Mouse (Mus musculus): Measurements from ENCODE around the gene Hivep3. TPM values are rescaled to one million over a fixed set of nuclear protein-coding genes. Genes with fewer than 3 reads are reported as not detected.

The Hivep3 gene
- polyA plus RNA-seq, 2 experiments, result 3.8 to 5.1 TPM

DNA sequence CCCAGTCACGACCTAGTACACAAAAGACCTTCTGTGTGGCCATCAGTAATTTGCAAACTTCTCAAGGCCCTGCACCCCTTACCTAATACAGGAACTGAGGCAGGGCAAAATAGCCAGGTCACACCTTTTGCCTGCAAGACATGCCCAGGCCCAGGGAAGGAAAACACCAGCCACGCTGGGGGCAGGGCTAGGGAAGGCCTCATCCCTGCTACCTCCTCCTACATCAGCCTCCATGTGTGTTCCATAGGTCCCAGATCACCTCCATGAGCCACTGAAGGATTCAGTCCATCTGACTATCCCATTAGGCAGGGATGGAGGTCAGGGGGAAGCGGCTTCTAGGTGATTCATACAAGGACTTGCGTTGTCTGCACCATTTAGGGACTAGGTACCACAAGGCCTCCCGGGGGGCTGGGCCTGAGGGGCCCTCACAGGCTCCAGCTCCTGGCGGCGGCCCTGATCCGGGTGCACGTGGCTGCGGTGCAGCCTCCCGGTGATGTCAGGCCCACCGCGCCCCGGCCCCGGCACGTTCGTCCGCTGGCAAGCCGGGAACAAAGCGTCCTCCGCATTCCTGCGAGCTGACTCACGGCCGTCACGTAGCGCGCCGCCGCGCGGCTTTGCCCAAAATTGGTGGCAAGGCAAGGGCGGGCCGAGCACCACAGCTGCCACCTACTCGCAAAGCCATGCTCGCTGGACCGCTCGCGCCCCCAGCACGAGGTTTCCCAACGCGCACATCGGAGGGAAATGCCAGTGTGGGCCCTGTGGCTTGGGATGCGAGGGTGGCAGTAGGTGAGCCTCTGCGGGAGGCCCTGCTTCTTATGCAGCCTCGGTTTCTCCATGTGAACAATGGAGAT is 414.9 kb downstream of the Hivep3 start:
- no peak for TF ChIP-seq POLR2A (IDR thresholded peaks at IDR 0.05; ENCODE audit: borderline replicate concordance, extremely low read depth, insufficient read depth, insufficient read length)
- no peaks in the 10 kb centered on the region for H3K36me3 ChIP-seq (ENCODE audit: control insufficient read depth, insufficient read depth, low read length)
- no peak overlapping the region; the same call in 1 of the 2 replicates for H3K27ac ChIP-seq (replicated peaks; ENCODE audit: low read depth, low read length)
- peak; percentile 75 for DNase-seq (ENCODE audit: low spot score)
- H3K4me2 ChIP-seq (replicated peaks; ENCODE audit: low read depth, low read length, severe bottlenecking), result peak overlapping the region; percentile 46
- peak overlapping the region; percentile 13 for H3K4me3 ChIP-seq (replicated peaks; ENCODE audit: low read length)
- peak; percentile 86 for ATAC-seq (ENCODE audit: low FRiP score, low read depth)
- H3K9me3 ChIP-seq (ENCODE audit: control insufficient read depth, low read length), result no peaks in the 10 kb centered on the region
- WGBS, result 6% methylated on average over 40 of the region's 45 CpGs
- H3K9ac ChIP-seq (ENCODE audit: low read depth, low read length, severe bottlenecking), result peak overlapping the region; percentile 40
- no peaks in the 10 kb centered on the region for H3K4me1 ChIP-seq (ENCODE audit: control insufficient read depth, insufficient read depth, low read length)
- no peaks in the 10 kb centered on the region for H3K27me3 ChIP-seq (ENCODE audit: control insufficient read depth, insufficient read depth, low read length)

GRCm38 (mm10) chr4:120149142-120149524 is 415.5 kb downstream of the Hivep3 start:
- peak; percentile 38; the same call in 1 of the 2 replicates for ATAC-seq (ENCODE audit: low FRiP score, low read depth)
- WGBS, result 39% methylated on average over 3 of the region's 3 CpGs
- Histone ChIP-seq H3K27me3 (ENCODE audit: control insufficient read depth, insufficient read depth, low read length) (no peaks in the 10 kb centered on the region), H3K9me3 (ENCODE audit: control insufficient read depth, low read length) (no peaks in the 10 kb centered on the region), H3K27ac (replicated peaks; ENCODE audit: low read depth, low read length) (no peak overlapping the region), H3K4me2 (replicated peaks; ENCODE audit: low read depth, low read length, severe bottlenecking) (peak overlapping the region; percentile 46), H3K9ac (ENCODE audit: low read depth, low read length, severe bottlenecking) (peak overlapping the region; percentile 40; the same call in 1 of the 2 replicates), H3K4me3 (replicated peaks; ENCODE audit: low read length) (peak overlapping the region; percentile 13), H3K36me3 (ENCODE audit: control insufficient read depth, insufficient read depth, low read length) (no peaks in the 10 kb centered on the region), H3K4me1 (ENCODE audit: control insufficient read depth, insufficient read depth, low read length) (no peaks in the 10 kb centered on the region)
- DNase-seq (ENCODE audit: low spot score), result no peak
- TF ChIP-seq POLR2A (IDR thresholded peaks at IDR 0.05; ENCODE audit: borderline replicate concordance, extremely low read depth, insufficient read depth, insufficient read length), result no peak

DNA sequence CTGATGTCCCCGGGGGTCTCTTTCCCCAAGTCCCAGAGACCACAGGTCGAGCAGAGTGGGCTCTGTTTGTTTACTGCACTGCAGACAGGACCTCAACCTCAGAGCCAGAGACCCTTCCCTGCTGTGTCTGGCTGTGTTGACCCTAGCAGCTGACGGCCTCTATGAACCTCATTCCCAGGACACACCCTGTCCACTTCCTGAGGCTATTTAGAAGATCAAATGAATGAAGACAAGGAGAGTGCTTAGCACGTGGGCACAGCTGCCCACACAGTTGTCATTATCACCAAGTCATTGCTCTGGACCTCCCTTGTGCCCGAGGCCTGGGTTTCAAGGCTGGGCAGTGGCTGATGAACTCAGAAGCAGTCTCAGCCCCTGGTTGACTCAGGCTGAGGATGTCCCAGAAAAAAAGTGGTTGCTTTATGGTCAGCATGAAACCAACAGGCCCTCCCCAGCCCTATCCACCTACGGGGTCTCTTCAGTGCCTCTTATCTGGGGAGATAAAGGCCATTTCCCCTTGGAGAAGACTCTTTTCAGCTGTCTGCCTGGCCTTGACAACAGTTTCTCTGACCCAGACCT is 416.8 kb downstream of the Hivep3 start:
- Histone ChIP-seq H3K27me3 (ENCODE audit: control insufficient read depth, insufficient read depth, low read length) (no peaks in the 10 kb centered on the region), H3K9ac (ENCODE audit: low read depth, low read length, severe bottlenecking) (no peak overlapping the region; the same call in 1 of the 2 replicates), H3K36me3 (ENCODE audit: control insufficient read depth, insufficient read depth, low read length) (no peaks in the 10 kb centered on the region), H3K27ac (replicated peaks; ENCODE audit: low read depth, low read length) (no peak overlapping the region), H3K4me1 (ENCODE audit: control insufficient read depth, insufficient read depth, low read length) (no peaks in the 10 kb centered on the region), H3K9me3 (ENCODE audit: control insufficient read depth, low read length) (no peaks in the 10 kb centered on the region), H3K4me2 (replicated peaks; ENCODE audit: low read depth, low read length, severe bottlenecking) (no peak overlapping the region), H3K4me3 (replicated peaks; ENCODE audit: low read length) (no peak overlapping the region)
- whole genome bisulfite sequencing, result 51% methylated on average over 6 of the region's 6 CpGs
- TF ChIP-seq POLR2A (IDR thresholded peaks at IDR 0.05; ENCODE audit: borderline replicate concordance, extremely low read depth, insufficient read depth, insufficient read length), result no peak
- ATAC-seq (ENCODE audit: low FRiP score, low read depth) (no peak), DNase-seq (ENCODE audit: low spot score) (no peak)

GRCm38 (mm10) chr4:120151906-120152305 is 418.3 kb downstream of the Hivep3 start:
- H3K4me1 ChIP-seq (ENCODE audit: control insufficient read depth, insufficient read depth, low read length), result no peaks in the 10 kb centered on the region
- H3K4me2 ChIP-seq (replicated peaks; ENCODE audit: low read depth, low read length, severe bottlenecking), result no peak overlapping the region
- DNase-seq (ENCODE audit: low spot score), result no peak
- ATAC-seq (ENCODE audit: low FRiP score, low read depth), result no peak
- no peaks in the 10 kb centered on the region for H3K27me3 ChIP-seq (ENCODE audit: control insufficient read depth, insufficient read depth, low read length)
- no peak overlapping the region for H3K9ac ChIP-seq (ENCODE audit: low read depth, low read length, severe bottlenecking)
- WGBS, result 84% methylated on average over 6 of the region's 6 CpGs
- TF ChIP-seq POLR2A (IDR thresholded peaks at IDR 0.05; ENCODE audit: borderline replicate concordance, extremely low read depth, insufficient read depth, insufficient read length), result no peak
- no peak overlapping the region for H3K27ac ChIP-seq (replicated peaks; ENCODE audit: low read depth, low read length)
- no peaks in the 10 kb centered on the region for H3K9me3 ChIP-seq (ENCODE audit: control insufficient read depth, low read length)
- H3K4me3 ChIP-seq (replicated peaks; ENCODE audit: low read length), result no peak overlapping the region
- no peaks in the 10 kb centered on the region for H3K36me3 ChIP-seq (ENCODE audit: control insufficient read depth, insufficient read depth, low read length)

- Histone ChIP-seq H3K27ac (replicated peaks; ENCODE audit: low read depth, low read length) (no peak overlapping the region), H3K36me3 (ENCODE audit: control insufficient read depth, insufficient read depth, low read length) (no peaks in the 10 kb centered on the region), H3K4me3 (replicated peaks; ENCODE audit: low read length) (no peak overlapping the region), H3K4me2 (replicated peaks; ENCODE audit: low read depth, low read length, severe bottlenecking) (no peak overlapping the region), H3K9ac (ENCODE audit: low read depth, low read length, severe bottlenecking) (no peak overlapping the region), H3K27me3 (ENCODE audit: control insufficient read depth, insufficient read depth, low read length) (no peaks in the 10 kb centered on the region), H3K4me1 (ENCODE audit: control insufficient read depth, insufficient read depth, low read length) (no peaks in the 10 kb centered on the region), H3K9me3 (ENCODE audit: control insufficient read depth, low read length) (no peaks in the 10 kb centered on the region)
- no peak for DNase-seq (ENCODE audit: low spot score)
- TF ChIP-seq POLR2A (IDR thresholded peaks at IDR 0.05; ENCODE audit: borderline replicate concordance, extremely low read depth, insufficient read depth, insufficient read length), result no peak
- WGBS, result 63% methylated on average over 4 of the region's 4 CpGs
- ATAC-seq (ENCODE audit: low FRiP score, low read depth), result no peak
Measured at GRCm38 (mm10) chr4:120152648-120153047, 419.1 kb downstream of the Hivep3 start.
